Mouse (Mus musculus): ENCODE measurements around the gene Msrb1. TPM values are rescaled to one million over a fixed set of nuclear protein-coding genes. Genes with fewer than 3 reads are reported as not detected.
"Not testable (repeated sequence)": the region's sequence is repeated elsewhere in the genome, so short reads cannot be mapped to it uniquely, and the experiment has no call there.

The Msrb1 gene
- polyA plus RNA-seq, 1 experiment from 2014 or later: 53.4 TPM

GRCm38 (mm10) chr17:24719494-24720222, 16.8 kb upstream of the Msrb1 start:
- peak; percentile 98 for DNase-seq (ENCODE audit: low spot score)

- not testable (repeated sequence) for DNase-seq (ENCODE audit: low spot score)
Observed at GRCm38 (mm10) chr17:24720616-24721015, 15.8 kb upstream of the Msrb1 start.

GRCm38 (mm10) chr17:24721383-24721955, 15.0 kb upstream of the Msrb1 start:
- not testable (repeated sequence) for DNase-seq (ENCODE audit: low spot score)

- DNase-seq (ENCODE audit: low spot score): no peak
Observed at GRCm38 (mm10) chr17:24722220-24722924, 14.1 kb upstream of the Msrb1 start.

- DNase-seq (ENCODE audit: low spot score): no peak
Observed at GRCm38 (mm10) chr17:24723122-24723880, 13.1 kb upstream of the Msrb1 start.

- peak; percentile 50 for DNase-seq (ENCODE audit: low spot score)
Observed at GRCm38 (mm10) chr17:24723881-24724180, 12.6 kb upstream of the Msrb1 start.

GRCm38 (mm10) chr17:24724184-24724583, 12.3 kb upstream of the Msrb1 start, which contains the start of gene Ndufb10:
Gene Ndufb10 (minus strand): TSS chr17:24724478.
- DNase-seq (ENCODE audit: low spot score): peak; percentile 95

- DNase-seq (ENCODE audit: low spot score): no peak
Observed at GRCm38 (mm10) chr17:24725637-24726390, 10.6 kb upstream of the Msrb1 start.

- DNase-seq (ENCODE audit: low spot score): no peak
Observed at GRCm38 (mm10) chr17:24727618-24728017, 8.8 kb upstream of the Msrb1 start, which contains the start of gene Rpl3l. Gene Rpl3l (plus strand): TSS chr17:24727820.

GRCm38 (mm10) chr17:24728184-24728583, 8.3 kb upstream of the Msrb1 start:
- DNase-seq (ENCODE audit: low spot score): no peak

GRCm38 (mm10) chr17:24729067-24729466, 7.4 kb upstream of the Msrb1 start:
- DNase-seq (ENCODE audit: low spot score): no peak

- no peak for DNase-seq (ENCODE audit: low spot score)
Observed at GRCm38 (mm10) chr17:24730787-24731186, 5.7 kb upstream of the Msrb1 start.

GRCm38 (mm10) chr17:24732233-24732935, 4.1 kb upstream of the Msrb1 start:
- no peak for DNase-seq (ENCODE audit: low spot score)

GRCm38 (mm10) chr17:24733434-24734050, 2.9 kb upstream of the Msrb1 start:
- no peak for DNase-seq (ENCODE audit: low spot score)

GRCm38 (mm10) chr17:24734513-24734912, 1.9 kb upstream of the Msrb1 start:
- no peak for DNase-seq (ENCODE audit: low spot score)

GRCm38 (mm10) chr17:24735446-24735845, 996 bp upstream of the Msrb1 start:
- DNase-seq (ENCODE audit: low spot score): no peak

- DNase-seq (ENCODE audit: low spot score): no peak
Observed at GRCm38 (mm10) chr17:24737135-24737810, 831 bp downstream of the Msrb1 start.

- no peak for DNase-seq (ENCODE audit: low spot score)
Observed at GRCm38 (mm10) chr17:24738238-24738637, 1.8 kb downstream of the Msrb1 start.

GRCm38 (mm10) chr17:24739926-24740325, 3.5 kb downstream of the Msrb1 start:
- DNase-seq (ENCODE audit: low spot score): no peak

All from thymus, postnatal 0 days (tissue).